Mouse (Mus musculus) small intestine, adult 10 weeks (tissue): ENCODE measurements around the gene Rb1. TPM values are rescaled to one million over a fixed set of nuclear protein-coding genes. Genes with fewer than 3 reads are reported as not detected.

Experiments used
- polyA plus RNA-seq: library from polyadenylated mRNA; stranded (reverse); fragments of 350-450 nt; fragmentation: Illumina TruSeq; extraction: RNeasy Lipid Tissue Mini Kit (QIAGEN cat#74804); gene quantifications from one replicate; pipeline ENCODE4 v1.2.3, GENCODE M21; 2014; ENCODE audit warnings: low replicate concordance

Gene Rb1
- polyA plus RNA-seq, result 167 TPM

DNA sequence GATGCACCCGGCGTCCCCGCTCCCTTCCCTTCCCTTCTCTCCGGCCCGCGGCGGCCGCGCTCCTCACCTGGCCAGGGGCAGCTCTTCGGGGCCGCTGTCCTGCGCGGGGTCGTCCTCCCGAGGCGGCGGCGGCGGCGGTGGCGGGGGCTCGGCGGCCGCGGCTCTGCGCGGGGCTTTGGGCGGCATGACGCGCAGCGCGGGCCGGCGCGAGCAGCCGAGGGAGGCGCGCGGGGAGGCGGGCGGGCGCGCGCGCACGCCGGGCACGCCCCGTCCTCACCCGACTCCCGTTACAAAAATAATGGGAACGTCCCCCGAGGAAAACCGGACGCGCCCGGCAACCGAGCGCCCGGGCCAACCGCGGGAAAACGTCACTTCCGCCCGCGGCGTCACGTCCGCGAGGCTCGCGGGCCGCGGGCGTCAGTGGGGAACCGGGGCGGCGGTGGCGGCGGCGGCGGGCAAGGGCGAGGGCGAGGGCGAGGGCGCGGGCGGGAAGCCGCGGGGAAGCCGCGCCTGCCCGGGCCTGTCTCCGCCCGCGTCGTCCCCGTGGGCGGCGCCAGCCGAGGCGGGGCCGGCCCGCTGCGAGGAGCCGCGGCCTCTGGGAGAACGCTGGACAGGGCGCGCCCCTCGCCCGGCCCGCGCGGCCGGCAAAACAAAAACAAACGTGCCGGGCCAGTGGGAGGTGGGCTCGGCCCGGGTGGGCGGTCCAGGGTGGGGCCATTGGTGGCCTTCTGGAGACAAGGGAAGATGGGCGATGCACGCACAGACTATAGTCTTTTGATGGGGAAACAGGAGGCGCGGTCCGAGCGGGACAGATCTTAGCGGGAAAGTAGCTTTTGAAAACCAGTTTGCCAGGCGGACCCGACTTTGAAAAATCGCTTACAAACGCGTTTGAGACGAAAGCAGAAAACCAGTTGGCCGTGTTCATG, at the start of gene Rb1:
Rb1 (minus strand) TSS at position 367 of the 926 bp plus-strand sequence.

GRCm38 (mm10) chr14:73237848-73238321, 87.7 kb downstream of the Rb1 start, which contains the start of gene Lpar6:
Gene Lpar6 (plus strand): TSS chr14:73237895.

Other genes with a start within 250 kb of the Rb1 start
- gene Rcbtb2, start 202.8 kb downstream of the Rb1 start, polyA plus RNA-seq, result 34.5 TPM
- 14.4 TPM for gene Lpar6, start 87.9 kb downstream of the Rb1 start, polyA plus RNA-seq
- 1,462 TPM for gene Itm2b, start 59.5 kb upstream of the Rb1 start, polyA plus RNA-seq
- gene Med4, start 184.2 kb upstream of the Rb1 start, polyA plus RNA-seq, result 23.6 TPM
- gene Sucla2, start 199.5 kb upstream of the Rb1 start, polyA plus RNA-seq, result 772 TPM
- 3.3 TPM for gene Nudt15, start 222.4 kb upstream of the Rb1 start, polyA plus RNA-seq